Mouse (Mus musculus) embryonic stem cell, embryonic (primary cell): ENCODE measurements at regions not wholly inside any gene's neighbourhood (a gene's known extent, or its start where the extent isn't known, plus 50 kb on each side); places are given as distances from the start of the nearest gene placed in this dataset.

Experiments
- CTCF ChIA-PET, 4 experiments: fragments of 300-600 bp in 2 of 4; fragments of 350-600 bp in 2 of 4; sonication (Branson Sonifier 250); formaldehyde crosslinking; loops; one replicate each; lab custom pipeline; 2022; ENCODE audit warnings: inconsistent platforms in 2 of 4; lab: Charles Lee
- POLR2A ChIA-PET, 4 experiments: fragments of 300-600 bp in 2 of 4; fragments of 350-600 bp in 2 of 4; sonication (Branson Sonifier 250); formaldehyde crosslinking; loops; one replicate each; lab custom pipeline; 2022; ENCODE audit warnings: antibody characterized with exemption in 4 of 4, inconsistent platforms in 1 of 4; lab: Charles Lee

GRCm38 (mm10) chr17:82731561-82731960, 483.5 kb upstream of the Pkdcc start:
- POLR2A ChIA-PET, result no interaction called here
- CTCF ChIA-PET, result no interaction called here

GRCm38 (mm10) chr17:82742445-82742844, 472.6 kb upstream of the Pkdcc start:
- CTCF ChIA-PET, result no interaction called here
- POLR2A ChIA-PET, result no interaction called here

GRCm38 (mm10) chr17:82757400-82757799, 457.7 kb upstream of the Pkdcc start:
- CTCF ChIA-PET, result no interaction called here

GRCm38 (mm10) chr17:82779096-82779495, 436.0 kb upstream of the Pkdcc start:
- ChIA-PET CTCF (no interaction called here), POLR2A (no interaction called here)

More at GRCm38 (mm10) chr17:82757400-82757799, 457.7 kb upstream of the Pkdcc start:
- POLR2A ChIA-PET, result interaction anchor here in 1 of 4 experiments (1.3 kb wide), 1 partner anchor 11 kb away, joined by 3 read pairs; no protein-coding TSS in a partner anchor

- POLR2A ChIA-PET, result interaction anchor here in 1 of 4 experiments (0.7 kb wide), 1 partner anchor 699 kb away, joined by 3 read pairs; no protein-coding TSS in a partner anchor
- CTCF ChIA-PET, result no interaction called here
Observed at GRCm38 (mm10) chr17:82822129-82822528, 393.0 kb upstream of the Pkdcc start.

GRCm38 (mm10) chr17:82824057-82824456, 391.0 kb upstream of the Pkdcc start:
- CTCF ChIA-PET, result no interaction called here
- POLR2A ChIA-PET, result no interaction called here

GRCm38 (mm10) chr17:82824619-82825018, 390.5 kb upstream of the Pkdcc start:
- ChIA-PET POLR2A (no interaction called here), CTCF (no interaction called here)

- ChIA-PET CTCF (interaction anchor here in 3 of 4 experiments (0.6 to 1.2 kb wide), 6 partner anchors 9 to 1273 kb away, joined by 3 to 12 read pairs (median 5); no protein-coding TSS in a partner anchor), POLR2A (interaction anchor here in 2 of 4 experiments (0.6 to 0.7 kb wide), 2 partner anchors 207 to 837 kb away, joined by 4 to 5 read pairs; no protein-coding TSS in a partner anchor)
Observed at GRCm38 (mm10) chr17:82827170-82827569, 387.9 kb upstream of the Pkdcc start.

GRCm38 (mm10) chr17:82827841-82828240, 387.3 kb upstream of the Pkdcc start:
- POLR2A ChIA-PET, result interaction anchor here in 1 of 4 experiments (0.7 kb wide), 1 partner anchor 837 kb away, joined by 5 read pairs; no protein-coding TSS in a partner anchor

GRCm38 (mm10) chr17:82828434-82828997, 386.6 kb upstream of the Pkdcc start:
- CTCF ChIA-PET, result interaction anchor here in 1 of 4 experiments (0.6 kb wide), 1 partner anchor 197 kb away, joined by 3 read pairs; no protein-coding TSS in a partner anchor
- POLR2A ChIA-PET, result no interaction called here

More at GRCm38 (mm10) chr17:82827841-82828240, 387.3 kb upstream of the Pkdcc start:
- CTCF ChIA-PET, result interaction anchor here in 2 of 4 experiments (0.8 to 1.2 kb wide), 2 partner anchors 10 to 129 kb away, joined by 5 to 8 read pairs; no protein-coding TSS in a partner anchor

GRCm38 (mm10) chr17:82829415-82829814, 385.7 kb upstream of the Pkdcc start:
- POLR2A ChIA-PET, result interaction anchor here in 1 of 4 experiments (0.7 kb wide), 1 partner anchor 842 kb away, joined by 3 read pairs; no protein-coding TSS in a partner anchor
- CTCF ChIA-PET, result interaction anchor here in 1 of 4 experiments (0.7 kb wide), 2 partner anchors 261 to 864 kb away, joined by 3 to 4 read pairs; no protein-coding TSS in a partner anchor

GRCm38 (mm10) chr17:82834177-82834576, 380.9 kb upstream of the Pkdcc start:
- CTCF ChIA-PET, result no interaction called here

GRCm38 (mm10) chr17:82836115-82836514, 379.0 kb upstream of the Pkdcc start:
- POLR2A ChIA-PET, result no interaction called here
- CTCF ChIA-PET, result no interaction called here

More at GRCm38 (mm10) chr17:82834177-82834576, 380.9 kb upstream of the Pkdcc start:
- POLR2A ChIA-PET, result no interaction called here

GRCm38 (mm10) chr17:82846776-82847494, 368.2 kb upstream of the Pkdcc start:
- POLR2A ChIA-PET, result interaction anchor here in 1 of 4 experiments (0.6 kb wide), 1 partner anchor 25 kb away, joined by 3 read pairs; no protein-coding TSS in a partner anchor
- CTCF ChIA-PET, result no interaction called here

- ChIA-PET CTCF (interaction anchor here in 1 of 4 experiments (0.7 kb wide), 1 partner anchor 1663 kb away, joined by 3 read pairs; no protein-coding TSS in a partner anchor), POLR2A (interaction anchor here in 1 of 4 experiments (0.7 kb wide), 1 partner anchor 266 kb away, joined by 3 read pairs; no protein-coding TSS in a partner anchor)
Observed at GRCm38 (mm10) chr17:82857199-82858147, 357.6 kb upstream of the Pkdcc start.

- CTCF ChIA-PET, result no interaction called here
- POLR2A ChIA-PET, result no interaction called here
Observed at GRCm38 (mm10) chr17:82860391-82860790, 354.7 kb upstream of the Pkdcc start.

GRCm38 (mm10) chr17:82860966-82861365, 354.1 kb upstream of the Pkdcc start:
- ChIA-PET POLR2A (interaction anchor here in 1 of 4 experiments (0.7 kb wide), 1 partner anchor 11 kb away, joined by 3 read pairs; no protein-coding TSS in a partner anchor), CTCF (no interaction called here)

GRCm38 (mm10) chr17:82877131-82877530, 338.0 kb upstream of the Pkdcc start:
- POLR2A ChIA-PET, result interaction anchor here in 1 of 4 experiments (1.3 kb wide), 1 partner anchor 8 kb away, joined by 3 read pairs; no protein-coding TSS in a partner anchor
- CTCF ChIA-PET, result no interaction called here
